Mouse (Mus musculus): ENCODE measurements around the gene Sertad4. TPM values are rescaled to one million over a fixed set of nuclear protein-coding genes. Genes with fewer than 3 reads are reported as not detected.

Gene Sertad4
- polyA plus RNA-seq, 1 experiment, result not detected

DNA sequence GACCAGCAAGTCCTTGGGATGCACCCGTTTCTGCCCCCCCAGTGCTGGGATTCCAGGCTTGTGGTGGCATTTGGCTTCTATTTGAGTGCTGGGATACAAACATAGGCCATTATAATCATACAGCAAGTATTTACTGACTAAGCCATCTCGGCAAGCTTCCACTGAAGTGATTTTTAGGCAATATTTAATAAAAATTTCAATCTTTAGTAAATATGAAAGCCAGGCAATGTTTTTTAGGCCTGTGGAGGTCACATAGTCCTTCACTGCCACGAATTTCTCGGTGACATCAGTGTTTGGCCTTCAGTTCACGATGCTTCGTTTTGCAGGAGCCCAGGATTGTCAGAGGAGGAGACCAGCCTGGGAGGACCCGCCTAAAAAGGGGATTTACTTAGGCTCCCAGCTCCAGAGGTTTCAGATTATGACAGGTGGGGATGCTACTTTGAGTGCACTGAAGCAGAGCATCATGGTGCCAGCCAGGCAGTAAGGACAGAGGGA is 23.6 kb upstream of the Sertad4 start:
- 86% methylated on average over 7 of the region's 7 CpGs for WGBS
- Histone ChIP-seq H3K27ac (ENCODE audit: insufficient read depth, low read depth, low read length) (no peak overlapping the region), H3K4me3 (ENCODE audit: insufficient read depth, low read depth, low read length) (no peak overlapping the region), H3K4me1 (ENCODE audit: control insufficient read depth, insufficient read depth, low read length) (peaks cover 4% of the 10 kb centered on the region)
- TF ChIP-seq CTCF (IDR thresholded peaks at IDR 0.05; ENCODE audit: insufficient read depth, low read depth, low read length) (no peak), POLR2A (IDR thresholded peaks at IDR 0.05; ENCODE audit: insufficient read depth, low read depth, low read length) (no peak)

DNA sequence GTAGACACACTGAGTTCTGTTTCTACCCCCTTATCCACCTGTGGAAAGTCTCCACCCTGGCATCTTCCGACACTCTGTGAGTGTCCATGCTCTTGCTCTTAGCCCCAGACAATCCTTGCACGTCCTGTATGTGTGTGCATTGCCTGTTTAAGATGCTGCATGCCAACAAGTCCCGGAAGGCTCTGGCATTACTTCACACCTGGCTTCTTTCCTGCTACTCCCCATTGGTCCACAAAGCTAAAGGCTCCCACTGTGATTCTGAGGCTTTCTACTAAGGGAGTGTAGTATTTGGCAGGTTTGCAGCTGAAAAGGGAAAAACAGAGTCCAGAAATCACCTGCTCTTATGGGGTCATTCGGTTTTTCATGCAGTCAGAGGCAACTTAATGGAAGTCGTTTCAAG is 17.3 kb upstream of the Sertad4 start:
- WGBS, result 47% methylated on average over 5 of the region's 5 CpGs
- Histone ChIP-seq H3K27ac (ENCODE audit: insufficient read depth, low read depth, low read length) (no peak overlapping the region), H3K4me1 (ENCODE audit: control insufficient read depth, insufficient read depth, low read length) (peaks cover 4% of the 10 kb centered on the region), H3K4me3 (ENCODE audit: insufficient read depth, low read depth, low read length) (no peak overlapping the region)
- TF ChIP-seq POLR2A (IDR thresholded peaks at IDR 0.05; ENCODE audit: insufficient read depth, low read depth, low read length) (no peak), CTCF (IDR thresholded peaks at IDR 0.05; ENCODE audit: insufficient read depth, low read depth, low read length) (no peak)

DNA sequence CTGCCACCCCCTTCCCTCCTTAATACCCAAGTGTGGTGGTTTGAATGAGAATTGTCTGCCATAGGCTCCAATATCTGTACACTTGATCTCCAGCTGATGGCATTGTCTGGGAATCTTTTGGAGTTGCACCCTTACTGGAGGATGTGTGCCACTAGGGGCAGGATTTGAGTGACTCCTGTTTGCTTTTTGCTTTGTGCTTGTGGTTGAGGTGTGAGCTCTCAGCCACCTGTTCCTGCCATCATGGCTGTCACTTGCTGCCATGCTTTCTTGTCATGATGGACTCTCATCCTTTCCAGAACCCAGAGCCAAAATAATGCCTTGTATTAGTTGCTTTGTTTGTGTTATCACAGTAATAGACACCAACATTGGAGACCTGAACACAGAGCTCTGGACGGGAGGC is 14.2 kb upstream of the Sertad4 start:
- H3K27ac ChIP-seq (ENCODE audit: insufficient read depth, low read depth, low read length), result no peak overlapping the region
- H3K4me3 ChIP-seq (ENCODE audit: insufficient read depth, low read depth, low read length), result no peak overlapping the region
- TF ChIP-seq POLR2A (IDR thresholded peaks at IDR 0.05; ENCODE audit: insufficient read depth, low read depth, low read length) (no peak), CTCF (IDR thresholded peaks at IDR 0.05; ENCODE audit: insufficient read depth, low read depth, low read length) (no peak)
- peaks cover 2% of the 10 kb centered on the region; the same call in 1 of the 2 replicates for H3K4me1 ChIP-seq (ENCODE audit: control insufficient read depth, insufficient read depth, low read length)
- whole genome bisulfite sequencing, result 95% methylated on average over 1 of the region's 1 CpGs

DNA sequence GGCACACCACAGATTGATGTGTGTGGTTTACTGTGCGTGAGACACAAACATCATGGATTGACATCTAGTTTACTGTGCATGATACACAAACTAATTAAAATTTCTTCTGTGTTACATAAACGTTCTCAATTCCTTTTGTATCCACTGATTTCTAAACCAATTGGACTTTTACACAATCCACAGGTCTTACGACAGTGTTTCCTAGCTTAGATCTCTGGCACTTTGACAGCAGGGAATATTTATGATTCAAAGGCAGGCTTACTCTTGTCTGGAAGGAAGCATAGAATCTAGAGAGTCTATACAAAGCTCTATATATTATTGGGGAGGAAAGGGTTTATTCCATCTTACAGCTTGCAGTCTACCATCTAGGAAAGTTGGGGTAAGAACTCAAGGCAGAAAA is 8.9 kb upstream of the Sertad4 start:
- no peak for TF ChIP-seq POLR2A (IDR thresholded peaks at IDR 0.05; ENCODE audit: insufficient read depth, low read depth, low read length)
- no peak for TF ChIP-seq CTCF (IDR thresholded peaks at IDR 0.05; ENCODE audit: insufficient read depth, low read depth, low read length)
- H3K27ac ChIP-seq (ENCODE audit: insufficient read depth, low read depth, low read length), result no peak overlapping the region
- 84% methylated on average over 3 of the region's 3 CpGs for WGBS
- H3K4me1 ChIP-seq (ENCODE audit: control insufficient read depth, insufficient read depth, low read length), result peaks cover 14% of the 10 kb centered on the region
- H3K4me3 ChIP-seq (ENCODE audit: insufficient read depth, low read depth, low read length), result no peak overlapping the region

DNA sequence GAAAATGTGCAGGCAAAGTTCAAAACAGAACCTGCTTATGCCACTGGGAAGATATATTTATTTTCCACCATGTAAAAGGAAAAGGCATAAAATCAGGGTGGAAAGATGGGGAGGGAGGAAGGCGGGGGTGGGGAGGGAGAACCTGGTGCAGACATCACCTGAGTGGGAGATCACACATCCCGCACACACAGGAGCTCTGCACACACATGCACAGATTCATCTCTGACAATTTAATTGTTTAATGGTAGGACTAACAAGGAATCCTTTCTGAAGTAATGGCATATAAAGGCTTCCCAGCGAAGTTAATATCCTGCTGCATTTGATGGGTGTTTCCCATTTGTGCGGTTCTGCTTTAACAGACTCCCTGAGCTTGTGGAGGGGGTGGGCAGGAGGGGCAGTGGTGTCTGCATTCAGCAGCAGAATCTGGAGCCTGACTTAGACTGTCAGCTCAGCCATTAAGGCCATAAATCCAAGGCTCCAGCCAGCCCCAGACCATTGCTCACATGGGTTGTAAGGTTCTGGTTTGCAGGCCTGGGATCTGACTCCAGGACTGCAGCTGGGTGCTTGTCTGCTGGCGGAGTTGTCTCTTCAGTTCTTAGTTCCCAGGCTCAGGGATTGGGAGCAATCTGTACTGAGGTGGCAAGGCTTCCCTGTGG is 5.9 kb upstream of the Sertad4 start:
- TF ChIP-seq POLR2A (IDR thresholded peaks at IDR 0.05; ENCODE audit: insufficient read depth, low read depth, low read length), result no peak
- TF ChIP-seq CTCF (IDR thresholded peaks at IDR 0.05; ENCODE audit: insufficient read depth, low read depth, low read length), result no peak
- H3K27ac ChIP-seq (ENCODE audit: insufficient read depth, low read depth, low read length), result peak overlapping the region; percentile 62
- WGBS, result 52% methylated on average over 5 of the region's 5 CpGs
- peaks cover 15% of the 10 kb centered on the region for H3K4me1 ChIP-seq (ENCODE audit: control insufficient read depth, insufficient read depth, low read length)
- H3K4me3 ChIP-seq (ENCODE audit: insufficient read depth, low read depth, low read length), result no peak overlapping the region

DNA sequence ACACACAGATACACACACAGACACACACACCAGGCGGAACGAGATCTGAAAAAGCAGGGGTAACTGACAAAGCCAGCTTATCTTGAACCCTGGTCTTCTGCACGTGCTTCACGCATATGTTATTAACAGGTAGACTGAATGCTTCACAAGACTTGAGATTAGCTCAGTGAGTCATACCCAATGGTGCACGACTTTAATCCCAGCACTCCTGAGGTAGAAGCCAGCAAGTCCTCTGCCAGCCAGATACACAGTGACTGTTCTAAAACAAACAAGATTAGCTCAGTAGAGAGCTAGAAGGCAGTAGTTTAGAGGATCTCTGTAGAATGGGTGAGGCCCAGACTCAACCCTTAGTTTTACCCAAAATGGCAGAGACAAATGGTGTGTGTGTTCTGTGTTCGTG is 4.7 kb upstream of the Sertad4 start:
- whole genome bisulfite sequencing, result 81% methylated on average over 6 of the region's 6 CpGs
- H3K4me1 ChIP-seq (ENCODE audit: control insufficient read depth, insufficient read depth, low read length), result peaks cover 20% of the 10 kb centered on the region
- H3K27ac ChIP-seq (ENCODE audit: insufficient read depth, low read depth, low read length), result no peak overlapping the region
- H3K4me3 ChIP-seq (ENCODE audit: insufficient read depth, low read depth, low read length), result no peak overlapping the region
- TF ChIP-seq POLR2A (IDR thresholded peaks at IDR 0.05; ENCODE audit: insufficient read depth, low read depth, low read length) (no peak), CTCF (IDR thresholded peaks at IDR 0.05; ENCODE audit: insufficient read depth, low read depth, low read length) (no peak)

DNA sequence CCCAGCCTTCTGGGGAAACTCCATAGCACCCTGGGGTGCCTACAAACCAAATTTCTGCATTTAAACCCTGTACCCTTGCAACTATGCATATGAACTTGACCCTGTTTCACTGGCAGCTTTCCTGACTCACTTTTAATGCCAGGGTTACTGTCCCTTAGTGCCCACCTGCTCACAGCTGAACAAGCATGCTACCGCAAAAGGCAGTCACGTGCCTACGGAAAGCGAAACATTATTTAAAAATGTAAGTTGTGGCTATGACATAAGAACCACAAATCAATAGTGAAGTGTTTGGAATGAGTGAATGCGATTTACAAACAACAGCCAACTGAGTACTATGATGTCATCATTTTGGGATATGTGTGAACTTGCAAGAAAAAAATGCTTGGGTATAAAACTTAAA is 2.0 kb upstream of the Sertad4 start:
- no peak overlapping the region for H3K4me3 ChIP-seq (ENCODE audit: insufficient read depth, low read depth, low read length)
- H3K4me1 ChIP-seq (ENCODE audit: control insufficient read depth, insufficient read depth, low read length), result peaks cover 26% of the 10 kb centered on the region
- WGBS, result 92% methylated on average over 5 of the region's 5 CpGs
- no peak overlapping the region for H3K27ac ChIP-seq (ENCODE audit: insufficient read depth, low read depth, low read length)
- TF ChIP-seq CTCF (IDR thresholded peaks at IDR 0.05; ENCODE audit: insufficient read depth, low read depth, low read length), result no peak
- no peak for TF ChIP-seq POLR2A (IDR thresholded peaks at IDR 0.05; ENCODE audit: insufficient read depth, low read depth, low read length)

DNA sequence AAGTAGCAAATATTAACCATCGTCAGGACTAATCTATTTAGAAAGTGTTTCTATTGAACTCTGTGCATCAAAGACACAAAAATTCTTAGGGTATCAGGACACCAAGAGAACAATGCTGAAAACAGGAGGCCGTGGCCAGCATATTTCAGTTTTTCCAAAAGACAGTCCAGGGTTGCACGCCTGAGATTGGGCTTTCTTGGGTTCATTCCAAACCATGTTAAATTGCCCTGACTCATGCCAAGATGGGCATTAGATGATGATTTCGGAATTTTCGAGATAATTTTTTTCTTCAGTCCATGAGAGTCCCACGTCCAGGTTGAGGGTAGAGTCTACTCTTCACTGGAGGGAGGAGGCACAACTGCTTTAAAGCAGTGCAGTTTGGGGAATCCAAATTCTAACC is 1.4 kb upstream of the Sertad4 start:
- H3K4me3 ChIP-seq (ENCODE audit: insufficient read depth, low read depth, low read length), result no peak overlapping the region
- peaks cover 26% of the 10 kb centered on the region for H3K4me1 ChIP-seq (ENCODE audit: control insufficient read depth, insufficient read depth, low read length)
- WGBS, result 67% methylated on average over 6 of the region's 6 CpGs
- TF ChIP-seq POLR2A (IDR thresholded peaks at IDR 0.05; ENCODE audit: insufficient read depth, low read depth, low read length), result no peak
- no peak for TF ChIP-seq CTCF (IDR thresholded peaks at IDR 0.05; ENCODE audit: insufficient read depth, low read depth, low read length)
- no peak overlapping the region for H3K27ac ChIP-seq (ENCODE audit: insufficient read depth, low read depth, low read length)

DNA sequence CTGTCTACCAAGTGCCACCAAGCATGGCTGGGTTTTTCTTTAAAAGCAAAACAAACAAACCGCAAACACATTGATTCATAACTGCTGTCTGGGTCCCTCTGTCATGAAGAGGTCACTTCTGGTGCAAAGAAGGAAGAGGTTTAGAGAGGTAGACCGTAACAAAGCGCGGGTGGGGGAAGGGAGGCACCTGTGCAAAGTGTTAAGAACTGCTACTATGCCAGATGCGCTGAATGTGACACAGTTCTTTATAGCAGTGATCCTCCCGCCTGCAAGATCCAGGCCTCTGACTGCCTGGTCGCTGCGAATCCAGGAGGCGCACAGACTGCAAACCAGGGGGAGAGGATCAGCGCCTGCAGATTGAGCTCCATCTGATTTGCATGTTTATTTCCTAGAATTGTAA is 855 bp upstream of the Sertad4 start:
- H3K4me1 ChIP-seq (ENCODE audit: control insufficient read depth, insufficient read depth, low read length), result peaks cover 25% of the 10 kb centered on the region
- peak overlapping the region; percentile 23; the same call in 1 of the 2 replicates for H3K27ac ChIP-seq (ENCODE audit: insufficient read depth, low read depth, low read length)
- TF ChIP-seq CTCF (IDR thresholded peaks at IDR 0.05; ENCODE audit: insufficient read depth, low read depth, low read length) (no peak), POLR2A (IDR thresholded peaks at IDR 0.05; ENCODE audit: insufficient read depth, low read depth, low read length) (no peak)
- WGBS, result 41% methylated on average over 10 of the region's 10 CpGs
- H3K4me3 ChIP-seq (ENCODE audit: insufficient read depth, low read depth, low read length), result no peak overlapping the region

Measured in olfactory bulb, adult 2 months (tissue).